Mouse (Mus musculus) Patski (cell line): ENCODE measurements at regions not wholly inside any gene's neighbourhood (a gene's known extent, or its start where the extent isn't known, plus 50 kb on each side); places are given as distances from the start of the nearest gene placed in this dataset.

Experiments used
- ATAC-seq: fragments of 100-300 bp; one replicate; pipeline ENCODE4 v1.8.0; 2021
- CTCF ChIA-PET: fragments of 350-600 bp; sonication (Branson Sonifier 250); formaldehyde crosslinking; loops from one replicate; lab custom pipeline; 2022; ENCODE audit warnings: inconsistent platforms; lab: Charles Lee
- POLR2A ChIA-PET: fragments of 350-600 bp; sonication (Branson Sonifier 250); formaldehyde crosslinking; loops from one replicate; lab custom pipeline; 2022; ENCODE audit warnings: antibody characterized with exemption, inconsistent platforms; lab: Charles Lee
- DNase-seq: peaks from one replicate; pipeline ENCODE4 v3.0.0-alpha.2; 2011; ENCODE audit warnings: low read depth, low spot score
- H3K27me3 ChIP-seq: fragments of 371-371 bp; one replicate; pipeline ENCODE4 v1.5.1; 2021
- CTCF ChIP-seq: fragments of 100-300 bp; IDR thresholded peaks from one replicate; pipeline ENCODE4 v1.5.1; 2021
- in situ Hi-C: fragments of 300-500 bp; cut with MboI; formaldehyde crosslinking; loops from 3 replicates; pipeline ENCODE4 v1.11.1; 2018; ENCODE audit warnings: low pct_unique_long_range_greater_than_20kb, mixed read lengths

GRCm38 (mm10) chr8:26886783-26887486 lies 90.2 kb upstream of the Zfp703 start:
- DNase-seq: peak; percentile 25
- ChIA-PET CTCF (no interaction called here), POLR2A (no interaction called here)
- peak; percentile 98 for ATAC-seq
- H3K27me3 ChIP-seq: no peaks in the 10 kb centered on the region
- in situ Hi-C loops: no loop called here
- no peak for TF ChIP-seq CTCF

DNA sequence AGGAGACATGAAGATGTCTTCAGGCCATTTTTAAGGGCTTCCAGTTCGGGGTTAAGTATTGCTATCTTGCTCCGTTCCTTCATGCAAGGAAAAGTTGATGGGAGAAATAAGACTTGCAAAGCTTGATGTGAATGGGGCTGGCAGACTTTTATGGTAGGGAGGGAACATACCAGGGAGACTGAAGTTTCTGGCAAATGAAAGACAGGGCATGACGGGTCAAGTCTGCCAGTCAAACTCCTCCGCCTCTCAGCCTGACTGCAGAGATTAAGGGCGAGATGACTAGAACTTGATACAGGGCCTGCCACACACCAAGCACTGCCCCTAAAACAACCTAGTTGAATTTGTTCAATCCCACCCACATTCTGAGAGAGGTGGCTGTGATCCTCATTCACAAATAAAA lies 89.6 kb upstream of the Zfp703 start:
- CTCF ChIA-PET: no interaction called here
- no peak for ATAC-seq
- POLR2A ChIA-PET: no interaction called here
- no peak for TF ChIP-seq CTCF
- no peaks in the 10 kb centered on the region for H3K27me3 ChIP-seq
- no peak for DNase-seq
- in situ Hi-C loops: no loop called here

DNA sequence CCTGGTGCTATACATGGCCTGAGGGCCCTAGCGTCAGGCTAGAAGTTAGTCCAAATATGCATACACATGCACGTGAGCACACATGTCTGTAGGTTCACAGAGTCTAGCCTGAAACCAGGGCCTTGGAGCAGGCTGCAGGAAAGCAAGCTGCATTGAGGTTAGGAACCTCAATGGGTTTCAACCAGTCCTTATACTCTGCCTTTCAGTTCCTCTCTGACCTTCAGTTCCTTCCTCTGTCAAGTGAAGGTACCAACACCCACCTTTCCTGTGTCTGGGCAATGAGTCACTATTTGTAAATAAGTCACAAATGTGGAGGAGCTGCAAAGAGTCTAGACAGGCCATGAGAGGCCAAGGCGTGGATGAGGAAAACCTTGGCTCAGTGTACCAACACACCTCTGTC lies 89.1 kb upstream of the Zfp703 start:
- ChIA-PET CTCF (no interaction called here), POLR2A (no interaction called here)
- TF ChIP-seq CTCF: no peak
- in situ Hi-C loops: no loop called here
- no peak for ATAC-seq
- no peak for DNase-seq
- no peaks in the 10 kb centered on the region for H3K27me3 ChIP-seq

DNA sequence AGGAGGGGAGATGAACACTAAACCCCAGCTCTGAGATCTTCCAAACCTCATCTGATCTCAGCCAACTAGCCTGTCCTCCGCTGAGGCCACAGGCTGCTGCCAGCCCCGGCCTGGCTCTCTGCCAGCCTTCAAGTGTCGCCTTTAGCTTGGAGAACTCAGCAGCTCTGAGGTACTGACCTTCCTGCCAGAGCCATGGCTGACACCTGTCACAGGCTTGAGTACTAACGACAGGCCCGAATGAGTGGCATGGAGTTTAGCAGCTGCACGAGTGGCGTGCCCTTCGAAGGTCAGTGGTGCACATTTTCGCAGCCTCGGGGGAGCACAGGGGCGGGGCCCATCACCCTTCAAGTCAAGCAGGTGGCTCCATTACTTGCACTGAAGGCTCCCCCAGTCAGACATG lies 85.2 kb upstream of the Zfp703 start:
- no peak for DNase-seq
- in situ Hi-C loops: no loop called here
- no peaks in the 10 kb centered on the region for H3K27me3 ChIP-seq
- ATAC-seq: no peak
- TF ChIP-seq CTCF: no peak
- ChIA-PET POLR2A (no interaction called here), CTCF (no interaction called here)

- H3K27me3 ChIP-seq: no peaks in the 10 kb centered on the region
- in situ Hi-C loops: no loop called here
- ChIA-PET CTCF (no interaction called here), POLR2A (no interaction called here)
- ATAC-seq (no peak), DNase-seq (no peak)
- TF ChIP-seq CTCF: no peak
Observed at GRCm38 (mm10) chr8:26892380-26892779, 84.7 kb upstream of the Zfp703 start.

GRCm38 (mm10) chr8:26895867-26896266 lies 81.3 kb upstream of the Zfp703 start:
- CTCF ChIA-PET: no interaction called here
- POLR2A ChIA-PET: no interaction called here
- no peak for TF ChIP-seq CTCF

DNA sequence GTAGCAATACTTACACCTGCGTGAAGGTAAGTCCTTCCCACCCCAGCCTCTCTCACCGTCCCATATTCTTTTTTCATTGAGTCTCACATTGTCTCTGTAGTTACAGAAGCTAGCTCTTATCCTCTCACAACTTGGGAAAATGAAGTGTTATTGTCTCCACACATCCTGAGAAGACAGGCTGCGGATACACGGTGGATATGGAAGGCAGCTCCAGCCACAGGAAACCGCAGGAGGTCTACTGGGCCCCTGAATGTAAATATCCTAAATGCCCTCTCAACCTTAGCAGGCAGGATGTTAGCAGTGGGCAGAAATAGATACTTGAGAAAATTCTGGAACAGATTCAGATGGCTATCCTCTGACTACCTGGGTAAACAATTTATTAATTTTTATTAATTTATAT lies 73.8 kb upstream of the Zfp703 start:
- CTCF ChIA-PET: no interaction called here
- no peaks in the 10 kb centered on the region for H3K27me3 ChIP-seq
- in situ Hi-C loops: no loop called here
- POLR2A ChIA-PET: no interaction called here
- DNase-seq: no peak
- no peak for TF ChIP-seq CTCF
- ATAC-seq: no peak

More at GRCm38 (mm10) chr8:26895867-26896266, 81.3 kb upstream of the Zfp703 start:
- ATAC-seq (no peak), DNase-seq (no peak)
- H3K27me3 ChIP-seq: no peaks in the 10 kb centered on the region
- in situ Hi-C loops: no loop called here

GRCm38 (mm10) chr8:26906257-26906656 lies 70.9 kb upstream of the Zfp703 start:
- CTCF ChIA-PET: no interaction called here
- TF ChIP-seq CTCF: no peak
- DNase-seq: no peak

GRCm38 (mm10) chr8:26907347-26908170 lies 69.6 kb upstream of the Zfp703 start:
- TF ChIP-seq CTCF: no peak
- POLR2A ChIA-PET: no interaction called here
- ATAC-seq (no peak), DNase-seq (no peak)
- no peaks in the 10 kb centered on the region for H3K27me3 ChIP-seq
- in situ Hi-C loops: no loop called here
- CTCF ChIA-PET: no interaction called here

More at GRCm38 (mm10) chr8:26906257-26906656, 70.9 kb upstream of the Zfp703 start:
- H3K27me3 ChIP-seq: no peaks in the 10 kb centered on the region
- POLR2A ChIA-PET: no interaction called here
- in situ Hi-C loops: no loop called here
- ATAC-seq: no peak

GRCm38 (mm10) chr8:26910186-26910585 lies 66.9 kb upstream of the Zfp703 start:
- ATAC-seq: no peak
- no peak for TF ChIP-seq CTCF
- CTCF ChIA-PET: interaction anchor here (1.1 kb wide), 1 partner anchor 13 kb away, joined by 3 read pairs; no protein-coding TSS in a partner anchor
- H3K27me3 ChIP-seq: peaks cover 4% of the 10 kb centered on the region
- DNase-seq: no peak
- in situ Hi-C loops: no loop called here
- POLR2A ChIA-PET: no interaction called here
